17 mouse cellular contexts compared by ENCODE assay signal in genomic region chr1:55430587-55430986, GRCm38 (mm10). TPM values are rescaled to one million over a fixed set of nuclear protein-coding genes. Genes with fewer than 3 reads are reported as not detected.
DNase-seq lines count a peak whose midpoint lies in the region; ATAC-seq and TF ChIP-seq lines count a peak whose summit lies in the region.
"Had no signal": no experiment of that assay in that cellular context is flagged by ENCODE, and none has a peak within 500 bp of the region (broad histone marks: within the 10 kb centered on the region; RNA-seq: fewer than 3 reads in every experiment).

No protein-coding gene starts in this region.

- peak; percentile 75 for DNase-seq in induced T-regulatory cell, adult 2 months (ENCODE audit: low read depth)
- DNase-seq in embryo, embryonic 9.5 days (ENCODE audit: extremely low spot score) = no peak
- DNase-seq in left cerebral cortex, adult 9 months (ENCODE audit: low spot score in 2 of 2) = no peak
- DNase-seq: adrenal gland, postnatal 25 days; cerebellum, adult 2 months; cerebellum, postnatal 14 days; gastrocnemius, postnatal 10 days had no signal

- no peak overlapping the region for H3ac ChIP-seq in C2C12 (ENCODE audit: control insufficient read depth, insufficient read length, low read depth)

- H3K36me3 ChIP-seq in C2C12 (ENCODE audit: control insufficient read depth, insufficient read depth) = no peaks in the 10 kb centered on the region
- H3K36me3 ChIP-seq: embryonic facial prominence, embryonic 13.5 days; forebrain, embryonic 12.5 days; G1E; heart, embryonic 12.5 days; hindbrain, embryonic 10.5 days had no signal

- ATAC-seq in CD4-positive, CD25-positive, alpha-beta regulatory T cell, adult 4 months = peak; percentile 81
- ATAC-seq in granulocyte monocyte progenitor cell, adult 5-6 weeks (replicated peaks; ENCODE audit: poor library complexity, severe bottlenecking) = no peak
- ATAC-seq: forebrain, embryonic 16.5 days; intestine, postnatal 0 days had no signal

- no peak for TF ChIP-seq CTCF in C2C12 (IDR thresholded peaks at IDR 0.05; ENCODE audit: control insufficient read depth, insufficient read depth, insufficient read length)

- no peaks in the 10 kb centered on the region for H3K79me3 ChIP-seq in C2C12 (ENCODE audit: low read depth)

- no peaks in the 10 kb centered on the region for H3K27me3 ChIP-seq in C2C12 (ENCODE audit: control insufficient read depth, insufficient read depth, insufficient read length)
- H3K27me3 ChIP-seq: embryonic facial prominence, embryonic 13.5 days; forebrain, embryonic 12.5 days; heart, embryonic 12.5 days had no signal

- no peak overlapping the region for H3K4me3 ChIP-seq in C2C12 (ENCODE audit: insufficient read depth, poor library complexity, severe bottlenecking)
- H3K4me3 ChIP-seq: embryonic facial prominence, embryonic 13.5 days; forebrain, embryonic 12.5 days; heart, embryonic 12.5 days; hindbrain, embryonic 10.5 days had no signal

- H3K79me2 ChIP-seq in C2C12 (ENCODE audit: control insufficient read depth, insufficient read depth) = no peaks in the 10 kb centered on the region

TF ChIP-seq in C2C12, 6 proteins besides CTCF, POLR2A, EP300 and RAD21:
- TF ChIP-seq MYOD1 (IDR thresholded peaks at IDR 0.05; ENCODE audit: control insufficient read depth, insufficient read length, low read depth) = no peak
- TF ChIP-seq MYOG (IDR thresholded peaks at IDR 0.05; ENCODE audit: control insufficient read depth, extremely low read depth, insufficient read length) = no peak
- TF ChIP-seq FOSL1 (IDR thresholded peaks at IDR 0.05; ENCODE audit: insufficient read depth, low read length, poor library complexity, severe bottlenecking) = peak; percentile 47
- TF ChIP-seq CEBPB (IDR thresholded peaks at IDR 0.05; ENCODE audit: low read depth) = no peak
- TF ChIP-seq MAX (IDR thresholded peaks at IDR 0.05) = no peak

RNA-seq across cellular contexts. Expression of gene Plcl1, which starts 24.9 kb away (rescaled TPM):
- 0.89 TPM for polyA plus RNA-seq in C2C12 (2012; fragmentation: generic; extraction: Trizol)
- 1 to 10 TPM; 2.3 to 6.2 TPM for polyA plus RNA-seq in CD4-positive, CD25-positive, alpha-beta regulatory T cell, adult 4 months (2017; shearing (Covaris generic))
- 0.49 TPM in 1 of 2 replicates, not detected in the other for total RNA-seq in granulocyte monocyte progenitor cell, adult 5-6 weeks (2014; fragmentation: Nextera tagmentation)
- 0.17 TPM in 1 of 2 replicates, not detected in the other for total RNA-seq in granulocyte monocyte progenitor cell, adult 5-6 weeks (2017)
- polyA plus RNA-seq: G1E had no signal
